Mouse (Mus musculus) c-Kit-negative CD71-positive TER-119-positive erythroid progenitor cells, embryonic 14.5 days (primary cell): ENCODE data around the gene Apba2.
A peak's percentile ranks its signal among the peaks of the same experiment; 100 is the strongest.

Experiments used
- DNase-seq: peaks from one replicate; pipeline ENCODE4 v3.0.0-alpha.2; 2013; ENCODE audit warnings: low read depth, low spot score

Apba2 gene

GRCm38 (mm10) chr7:64725967-64726695, 224.6 kb downstream of the Apba2 start:
- no peak for DNase-seq

DNA sequence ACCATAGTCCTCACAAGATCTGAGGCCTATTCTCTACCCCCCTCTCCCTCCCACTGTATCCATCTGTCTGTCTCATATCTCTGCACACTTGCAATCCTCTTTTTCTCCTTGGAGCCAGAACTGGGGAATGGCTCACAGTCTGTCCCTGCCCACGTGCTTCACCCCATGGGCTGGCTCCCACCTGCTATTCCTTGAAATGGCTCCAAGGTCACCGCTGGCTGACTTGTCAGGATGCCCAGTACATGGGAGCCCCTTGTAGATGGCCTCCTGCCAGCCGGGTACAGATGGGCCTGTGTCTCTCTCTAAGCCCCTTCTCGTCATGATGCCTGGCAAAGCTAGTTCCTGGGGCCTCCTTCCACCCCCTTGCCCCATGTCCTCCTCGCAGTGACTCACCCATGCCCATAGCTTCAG, 226.7 kb downstream of the Apba2 start:
- no peak for DNase-seq

DNA sequence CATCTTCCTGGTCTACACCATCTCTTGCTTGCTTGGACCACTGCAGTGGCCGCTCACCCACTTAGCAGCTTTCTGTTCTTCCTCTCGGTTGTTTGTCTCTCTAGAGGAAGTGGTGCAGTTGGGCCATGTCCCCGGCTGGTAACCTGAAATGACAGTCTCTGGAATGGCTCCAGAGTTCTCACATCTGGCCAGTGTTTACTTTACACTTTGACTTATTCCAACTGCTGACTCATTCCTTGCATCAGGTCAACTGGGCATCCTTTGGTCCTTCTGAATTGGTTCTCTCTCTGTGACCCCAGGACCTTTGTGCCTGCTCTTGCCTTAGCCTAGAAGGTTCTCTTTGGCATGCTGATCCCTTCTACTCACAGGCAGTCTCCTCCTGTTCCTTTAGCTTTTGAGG, 227.3 kb downstream of the Apba2 start:
- no peak for DNase-seq

DNA sequence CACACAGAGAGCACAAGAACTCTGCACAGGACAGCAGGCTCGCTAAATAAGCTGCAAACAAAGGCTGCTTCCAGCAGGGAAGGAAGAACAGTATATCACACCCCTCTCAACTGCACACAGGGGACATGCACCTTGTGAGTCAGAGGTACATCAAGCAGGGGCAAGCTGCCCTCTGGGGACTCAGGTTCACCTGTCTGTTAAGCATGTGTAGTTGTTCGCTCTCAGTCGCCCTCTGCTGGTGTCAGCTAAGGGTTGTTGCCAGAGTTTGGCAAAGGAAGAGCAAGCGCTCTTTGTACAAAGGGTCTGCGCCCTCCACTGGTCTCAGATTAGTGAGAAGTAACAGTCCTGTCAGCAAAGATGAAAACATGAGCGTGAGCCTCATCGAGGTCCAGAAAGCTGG, 228.3 kb downstream of the Apba2 start:
- DNase-seq = no peak

DNA sequence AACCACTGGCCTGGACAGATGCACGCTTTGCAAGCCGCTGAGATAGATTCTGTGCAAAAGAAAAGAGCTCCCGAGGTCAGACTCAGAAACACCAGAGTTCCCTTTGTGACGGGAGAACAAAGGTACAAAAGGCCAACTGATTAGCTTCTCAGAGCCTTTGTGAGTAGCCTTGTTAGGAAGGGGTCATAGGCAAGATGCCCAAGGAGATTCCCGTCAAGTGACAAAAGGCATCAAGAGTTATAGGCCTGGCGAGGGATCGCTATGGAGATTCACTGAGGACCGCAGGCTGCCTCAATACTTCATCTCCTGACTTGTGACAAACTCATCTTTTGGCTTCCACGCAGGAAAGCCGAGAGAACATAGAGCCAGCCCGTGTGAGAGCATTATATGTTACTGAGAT, 237.6 kb downstream of the Apba2 start:
- no peak for DNase-seq

DNA sequence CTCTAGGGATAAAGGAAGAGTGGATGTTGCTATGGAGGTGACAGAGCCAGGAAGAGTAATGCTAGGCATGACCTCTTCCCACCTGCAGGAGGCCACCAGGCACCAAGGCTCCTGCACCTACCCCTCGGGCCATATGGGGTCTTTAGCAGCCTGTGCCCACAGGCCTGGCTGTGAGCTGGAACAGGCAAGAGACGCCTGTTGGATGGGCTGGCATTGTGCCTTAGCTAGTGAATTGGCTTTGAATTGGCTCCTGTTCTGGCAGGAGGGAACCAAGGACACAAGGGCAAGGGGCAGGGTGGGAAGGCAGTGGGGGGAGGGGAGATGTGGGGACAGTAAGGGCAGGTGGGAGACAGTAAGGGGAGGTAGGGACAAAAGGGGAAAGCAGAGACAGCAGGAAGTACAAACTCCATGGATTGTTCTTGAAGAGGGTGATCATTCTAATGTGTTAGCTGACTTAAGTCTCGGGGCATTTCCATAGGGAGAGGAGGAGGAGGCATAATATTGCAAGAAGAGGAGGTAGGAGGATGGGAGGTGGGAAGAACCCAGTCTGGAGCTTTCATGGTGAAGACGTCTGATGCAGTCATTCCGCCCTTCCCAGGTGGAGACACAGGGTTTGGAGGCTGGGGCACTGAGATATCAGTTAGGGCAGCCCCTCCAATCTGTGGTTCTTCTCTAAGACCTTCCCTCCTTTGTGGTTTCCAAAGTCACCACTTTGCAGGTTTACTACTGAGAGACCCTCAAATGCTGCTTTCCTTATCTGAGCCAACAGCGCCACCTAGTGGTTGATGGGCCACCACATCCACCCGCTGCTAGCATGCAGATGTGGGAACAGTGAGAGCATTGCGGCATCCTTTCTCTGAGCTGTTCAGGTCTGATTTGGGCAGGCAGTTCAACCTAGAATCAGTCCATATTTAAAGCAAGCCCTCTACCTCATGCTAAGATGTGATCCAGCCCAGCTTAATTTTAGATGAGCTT, 240.1 kb downstream of the Apba2 start:
- peak; percentile 15 for DNase-seq

- no peak for DNase-seq
Measured at GRCm38 (mm10) chr7:64743610-64744009, 242.1 kb downstream of the Apba2 start.

GRCm38 (mm10) chr7:64751465-64751864, 250.0 kb downstream of the Apba2 start:
- DNase-seq = no peak

DNA sequence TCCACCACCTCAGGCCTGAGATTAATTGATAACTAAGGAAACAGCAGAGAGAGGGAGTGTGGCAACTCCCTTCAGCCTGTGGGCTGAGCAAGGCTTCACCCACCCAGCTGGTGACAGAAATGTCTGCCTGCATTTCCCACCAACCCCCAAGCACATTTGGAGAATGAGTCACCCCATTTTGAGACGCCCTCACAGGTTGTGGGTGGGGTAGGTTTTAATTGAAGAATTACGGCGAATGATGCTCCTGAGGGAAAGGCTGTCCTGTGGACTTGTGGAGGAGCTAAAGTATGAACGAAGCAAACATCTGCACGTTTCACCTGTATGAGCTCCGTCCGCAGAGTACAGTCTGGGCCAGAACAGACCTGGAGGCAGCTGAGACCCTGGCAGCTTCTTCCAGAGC, 250.6 kb downstream of the Apba2 start:
- DNase-seq = no peak

- no peak for DNase-seq
Measured at GRCm38 (mm10) chr7:64753678-64754077, 252.2 kb downstream of the Apba2 start.

DNA sequence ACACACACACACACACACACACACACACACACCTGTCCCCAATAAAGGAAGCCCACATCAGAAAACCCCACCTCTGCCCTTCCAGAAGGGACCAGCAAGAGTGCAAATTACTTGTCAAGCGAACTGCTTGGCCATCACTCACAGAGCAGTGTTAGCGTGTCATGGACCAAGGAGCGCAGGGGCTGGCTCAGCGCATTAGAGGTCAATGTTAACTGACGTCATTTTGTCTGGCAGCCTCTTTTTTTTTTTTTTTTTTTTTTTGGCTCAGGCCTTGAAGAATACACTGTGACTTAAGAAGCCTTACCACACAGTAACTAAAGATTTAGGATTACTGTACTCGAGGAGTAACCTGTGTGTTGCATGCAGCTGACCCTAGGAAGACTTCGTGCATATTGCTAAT, 252.7 kb downstream of the Apba2 start:
- no peak for DNase-seq

GRCm38 (mm10) chr7:64755141-64755540, 253.6 kb downstream of the Apba2 start:
- no peak for DNase-seq

DNA sequence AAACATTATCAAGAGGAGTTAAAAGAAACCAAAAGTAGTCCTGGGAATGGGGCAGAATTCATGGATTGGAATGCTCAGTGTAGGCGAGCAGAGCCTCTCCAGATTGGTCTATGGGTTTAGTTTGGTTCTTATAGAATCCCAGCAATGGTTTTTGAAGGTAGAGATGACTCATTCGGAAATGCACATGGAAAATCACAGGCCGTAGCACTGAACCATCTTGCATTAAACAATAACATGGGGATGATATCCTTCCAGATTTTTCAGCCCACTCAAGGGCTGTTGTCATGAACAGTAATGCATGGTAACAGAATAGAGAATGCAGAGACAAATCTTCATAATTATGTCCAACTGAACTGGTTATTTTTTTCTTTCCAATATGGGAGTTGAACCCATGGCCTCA, 264.1 kb downstream of the Apba2 start:
- DNase-seq = no peak

GRCm38 (mm10) chr7:64769768-64770167, 268.3 kb downstream of the Apba2 start:
- no peak for DNase-seq

- no peak for DNase-seq
Measured at GRCm38 (mm10) chr7:64770779-64771390, 269.4 kb downstream of the Apba2 start.

DNA sequence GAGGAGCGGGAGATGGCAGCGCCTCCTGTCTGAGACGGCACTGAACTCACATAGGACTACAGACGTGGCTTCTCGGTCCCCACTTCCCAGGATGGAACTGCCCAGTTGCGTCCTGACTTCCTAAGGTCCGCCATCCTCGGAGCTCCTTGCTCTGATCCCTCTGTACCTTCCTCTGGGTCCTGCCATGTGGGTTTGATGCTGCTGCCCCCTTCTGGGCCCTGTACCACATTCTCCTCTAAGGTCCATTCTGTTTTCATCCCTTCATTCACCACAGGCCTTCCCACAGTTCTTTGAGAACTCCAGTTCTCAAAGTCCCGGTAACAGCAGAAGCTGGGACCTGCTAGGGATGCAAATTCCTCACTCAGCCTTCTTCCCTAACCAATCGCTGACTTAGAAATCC, 272.0 kb downstream of the Apba2 start:
- DNase-seq = no peak

GRCm38 (mm10) chr7:64776708-64777489, 275.4 kb downstream of the Apba2 start:
- DNase-seq = no peak

DNA sequence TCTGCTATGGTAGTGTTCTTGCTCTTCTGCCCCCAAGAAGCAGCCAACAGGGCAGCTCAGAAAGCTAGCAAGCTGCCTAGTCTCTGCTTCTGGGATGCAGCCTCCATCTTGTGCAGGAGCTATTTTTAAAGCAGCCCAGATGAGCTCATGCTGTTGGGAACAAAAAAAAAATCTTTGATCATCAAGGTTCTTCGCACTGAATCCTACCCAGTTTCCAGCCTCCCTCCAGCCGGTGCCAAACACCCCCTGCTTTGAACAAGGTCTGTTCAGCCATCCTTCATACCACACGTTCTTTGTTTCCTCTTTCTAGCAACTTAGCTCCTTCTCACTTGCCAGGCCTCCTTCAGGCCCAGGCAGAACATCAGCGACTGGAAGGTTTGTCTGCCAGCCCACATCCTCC, 278.0 kb downstream of the Apba2 start:
- no peak for DNase-seq

DNA sequence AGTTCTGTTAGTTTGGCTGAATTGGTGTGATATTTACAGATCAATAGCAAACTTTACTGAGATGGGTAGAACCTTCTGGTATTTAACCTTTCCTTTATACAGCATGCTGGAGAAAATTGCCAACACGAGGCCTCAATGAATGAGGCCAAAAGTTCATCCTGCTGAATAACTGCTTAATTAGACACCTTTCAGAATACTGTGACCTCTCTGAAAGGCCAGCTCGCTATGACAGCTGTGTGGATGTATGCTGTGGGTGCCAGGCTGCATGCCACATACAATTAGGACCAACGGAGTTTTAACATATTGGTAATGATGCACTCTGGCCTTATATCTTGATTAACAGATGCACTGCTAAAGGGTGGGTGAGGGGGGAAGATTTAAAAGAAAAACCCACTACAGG, 283.5 kb downstream of the Apba2 start:
- no peak for DNase-seq

DNA sequence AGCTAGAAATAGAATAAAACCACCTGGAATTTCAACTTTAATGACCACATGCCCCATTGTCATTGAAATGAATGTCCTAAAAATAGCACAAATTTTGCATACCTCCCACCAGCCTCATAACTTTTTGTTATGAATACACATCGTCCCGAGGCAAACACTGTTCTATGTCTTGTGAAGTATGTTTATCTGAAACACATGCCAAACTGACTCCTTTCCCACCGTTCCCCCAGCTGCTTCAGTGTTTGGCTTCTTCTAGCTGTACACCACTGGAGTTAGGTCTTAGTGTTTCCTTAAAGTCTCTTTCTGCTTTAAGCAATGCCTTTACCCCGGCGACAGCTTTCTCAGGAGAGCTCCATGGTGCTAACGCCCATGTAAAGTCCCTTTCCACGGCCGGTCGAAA, 289.6 kb downstream of the Apba2 start:
- DNase-seq = no peak

GRCm38 (mm10) chr7:64792031-64792430, 290.5 kb downstream of the Apba2 start:
- no peak for DNase-seq

- no peak for DNase-seq
Measured at GRCm38 (mm10) chr7:64795554-64795953, 294.0 kb downstream of the Apba2 start.
